Mouse (Mus musculus): Measurements from ENCODE around the gene Mastl.

Mastl gene

GRCm38 (mm10) chr2:23155777-23156607, at the start of gene Mastl, which contains the start of gene Yme1l1:
Gene Mastl, minus strand, starts transcription at chr2:23156024.
Gene Yme1l1, plus strand, starts transcription at chr2:23156369.
- peak; percentile 96 for DNase-seq (ENCODE audit: low read depth, low spot score)

- DNase-seq (ENCODE audit: low read depth, low spot score): no peak
Measured at GRCm38 (mm10) chr2:23202900-23203670, 47.3 kb upstream of the Mastl start.

- DNase-seq (ENCODE audit: low read depth, low spot score): no peak
Measured at GRCm38 (mm10) chr2:23201034-23201433, 45.2 kb upstream of the Mastl start.

- no peak for DNase-seq (ENCODE audit: low read depth, low spot score)
Measured at GRCm38 (mm10) chr2:23194366-23194765, 38.5 kb upstream of the Mastl start.

GRCm38 (mm10) chr2:23172305-23172704, 16.5 kb upstream of the Mastl start:
- DNase-seq (ENCODE audit: low read depth, low spot score): no peak

GRCm38 (mm10) chr2:23156608-23157081, 821 bp upstream of the Mastl start:
- DNase-seq (ENCODE audit: low read depth, low spot score): no peak

- peak; percentile 67 for DNase-seq (ENCODE audit: low read depth, low spot score)
Measured at GRCm38 (mm10) chr2:23155199-23155621, 614 bp downstream of the Mastl start.

- DNase-seq (ENCODE audit: low read depth, low spot score): no peak
Measured at GRCm38 (mm10) chr2:23119573-23119972, 36.3 kb downstream of the Mastl start.

- DNase-seq (ENCODE audit: low read depth, low spot score): no peak
Measured at GRCm38 (mm10) chr2:23102266-23102665, 53.6 kb downstream of the Mastl start.

GRCm38 (mm10) chr2:23097028-23097427, 58.8 kb downstream of the Mastl start:
- no peak for DNase-seq (ENCODE audit: low read depth, low spot score)

- peak; percentile 65 for DNase-seq (ENCODE audit: low read depth, low spot score)
Measured at GRCm38 (mm10) chr2:23092216-23092615, 63.6 kb downstream of the Mastl start.

- no peak for DNase-seq (ENCODE audit: low read depth, low spot score)
Measured at GRCm38 (mm10) chr2:23084540-23084939, 71.3 kb downstream of the Mastl start.

- no peak for DNase-seq (ENCODE audit: low read depth, low spot score)
Measured at GRCm38 (mm10) chr2:23078588-23078987, 77.2 kb downstream of the Mastl start.

- DNase-seq (ENCODE audit: low read depth, low spot score): no peak
Measured at GRCm38 (mm10) chr2:23077693-23078092, 78.1 kb downstream of the Mastl start.

GRCm38 (mm10) chr2:23076783-23077182, 79.0 kb downstream of the Mastl start:
- no peak for DNase-seq (ENCODE audit: low read depth, low spot score)

GRCm38 (mm10) chr2:23075846-23076245, 80.0 kb downstream of the Mastl start:
- no peak for DNase-seq (ENCODE audit: low read depth, low spot score)

GRCm38 (mm10) chr2:23071406-23071805, 84.4 kb downstream of the Mastl start:
- DNase-seq (ENCODE audit: low read depth, low spot score): no peak

GRCm38 (mm10) chr2:23070491-23070890, 85.3 kb downstream of the Mastl start:
- no peak for DNase-seq (ENCODE audit: low read depth, low spot score)

- DNase-seq (ENCODE audit: low read depth, low spot score): peak; percentile 89
Measured at GRCm38 (mm10) chr2:23068894-23069744, 86.7 kb downstream of the Mastl start.

- no peak for DNase-seq (ENCODE audit: low read depth, low spot score)
Measured at GRCm38 (mm10) chr2:23068370-23068737, 87.5 kb downstream of the Mastl start.

- peak; percentile 97 for DNase-seq (ENCODE audit: low read depth, low spot score)
Measured at GRCm38 (mm10) chr2:23067552-23068369, 88.1 kb downstream of the Mastl start, which contains the start of gene Acbd5. Gene Acbd5, plus strand, starts transcription at chr2:23068167.

All from 3T3-L1 (cell line).